Mouse (Mus musculus) heart, postnatal 10 days (tissue): ENCODE results near the gene Col3a1. TPM values are rescaled to one million over a fixed set of nuclear protein-coding genes. Genes with fewer than 3 reads are reported as not detected.

Experiments
- DNase-seq, 2 experiments: peaks; one replicate each; pipeline ENCODE4 v3.0.0; 2021
- intact Hi-C: fragments of 180-260 bp; cut with DNase I; formaldehyde crosslinking; loops from one replicate; pipeline ENCODE4 v1.15.1; 2025
- total RNA-seq, 2 experiments: library from RNA; stranded (reverse); gene quantifications; 2 replicates each; pipeline ENCODE4 v1.2.3; 2021

The Col3a1 gene
- total RNA-seq = 1,000 to 10,000 TPM; 1,780 to 1,796 TPM

DNA sequence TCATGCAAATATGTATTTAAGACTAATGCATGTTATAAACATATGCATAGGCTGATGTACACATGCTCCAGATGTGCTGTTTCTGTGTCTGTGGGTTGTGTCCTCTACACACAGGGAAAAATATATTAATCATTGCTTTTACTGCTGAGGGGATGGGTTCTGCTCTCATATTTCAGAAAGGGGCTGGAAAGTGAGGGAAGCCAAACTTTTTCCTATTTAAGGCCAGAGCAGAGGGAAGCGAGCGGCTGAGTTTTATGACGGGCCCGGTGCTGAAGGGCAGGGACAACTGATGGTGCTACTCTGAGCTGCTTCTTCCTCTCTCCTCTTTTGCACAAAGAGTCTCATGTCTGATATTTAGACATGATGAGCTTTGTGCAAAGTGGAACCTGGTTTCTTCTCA, at the start of gene Col3a1:
Col3a1 (plus strand) TSS at position 151 of the 400 bp plus-strand sequence.
- intact Hi-C loops = loop anchor here (5.0 to 10.0 kb wide), 3 partner anchors 287 to 759 kb away; partner anchors contain the start of gene Gulp1
- DNase-seq = peak; percentile 79 to 80

GRCm38 (mm10) chr1:45269421-45269820, 41.9 kb upstream of the Col3a1 start:
- intact Hi-C loops = no loop called here

DNA sequence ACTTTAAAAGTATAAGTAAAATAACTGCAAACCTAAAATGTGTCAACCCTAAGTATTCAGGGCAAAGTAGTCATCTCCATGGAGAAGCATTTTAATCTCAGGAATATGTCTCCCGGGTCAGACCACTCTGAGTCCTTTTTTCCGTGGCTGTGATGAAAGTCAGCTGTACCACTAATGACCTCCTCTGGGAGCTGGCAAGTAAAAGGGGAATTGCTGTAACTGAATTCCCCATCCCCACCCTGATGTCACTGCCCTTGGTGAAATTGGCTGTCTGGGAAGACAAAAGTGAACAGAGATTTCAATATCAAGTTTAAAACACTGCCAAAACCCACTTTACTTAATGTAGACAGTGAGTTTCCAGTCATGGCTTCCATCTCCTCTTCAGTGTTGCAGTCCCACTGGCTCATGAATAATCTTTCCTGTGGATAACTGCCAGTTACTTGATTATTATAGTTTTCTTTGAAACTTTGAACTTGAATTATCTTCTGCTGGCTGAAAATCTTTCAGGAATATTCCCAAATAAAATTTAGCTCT, 35.3 kb upstream of the Col3a1 start:
- intact Hi-C loops = no loop called here

More at GRCm38 (mm10) chr1:45269421-45269820, 41.9 kb upstream of the Col3a1 start:
- DNase-seq = no peak

DNA sequence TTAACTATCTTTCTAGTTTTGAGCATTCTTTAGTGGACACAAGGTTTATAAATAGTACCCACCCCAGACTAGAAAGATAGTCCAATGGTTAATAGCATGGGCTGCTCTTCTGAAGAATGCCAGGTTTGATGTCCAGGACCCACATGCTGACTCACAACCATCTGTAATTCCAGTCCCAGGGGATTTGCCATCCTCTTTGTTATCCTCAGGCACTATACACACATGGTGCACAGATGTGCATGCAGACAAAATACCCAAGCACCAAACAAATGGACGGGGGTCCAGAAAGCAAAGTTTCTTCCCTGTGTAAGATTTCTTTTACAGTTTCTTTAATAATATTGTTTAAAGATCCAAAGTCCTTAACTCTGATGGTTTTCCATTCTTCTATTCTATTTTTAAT, 23.4 kb upstream of the Col3a1 start:
- intact Hi-C loops = no loop called here

More for the DNA sequence above, 35.3 kb upstream of the Col3a1 start:
- DNase-seq = peak; percentile 56 to 66

DNA sequence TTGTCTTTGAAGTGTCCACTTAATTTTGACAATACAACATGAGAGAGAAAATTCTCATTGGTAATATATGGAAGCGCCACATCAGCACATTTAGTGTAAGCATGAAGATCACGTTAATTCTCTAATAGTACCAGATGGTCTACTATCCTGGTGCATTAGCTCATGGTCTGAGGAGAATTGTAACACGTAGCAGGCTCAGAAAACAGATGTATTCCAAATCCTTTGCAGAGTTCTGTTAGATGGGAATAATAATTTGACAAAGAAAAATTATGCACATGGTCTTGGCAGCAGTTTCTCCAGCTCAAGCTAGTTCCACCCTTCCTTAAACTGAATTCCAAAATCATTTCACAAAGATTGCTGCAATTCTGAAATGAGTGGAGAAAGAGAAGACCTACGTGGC, 21.3 kb upstream of the Col3a1 start:
- peak in 1 of 2 experiments; percentile 37 for DNase-seq
- intact Hi-C loops = no loop called here

More for the DNA sequence above, 23.4 kb upstream of the Col3a1 start:
- DNase-seq = no peak

DNA sequence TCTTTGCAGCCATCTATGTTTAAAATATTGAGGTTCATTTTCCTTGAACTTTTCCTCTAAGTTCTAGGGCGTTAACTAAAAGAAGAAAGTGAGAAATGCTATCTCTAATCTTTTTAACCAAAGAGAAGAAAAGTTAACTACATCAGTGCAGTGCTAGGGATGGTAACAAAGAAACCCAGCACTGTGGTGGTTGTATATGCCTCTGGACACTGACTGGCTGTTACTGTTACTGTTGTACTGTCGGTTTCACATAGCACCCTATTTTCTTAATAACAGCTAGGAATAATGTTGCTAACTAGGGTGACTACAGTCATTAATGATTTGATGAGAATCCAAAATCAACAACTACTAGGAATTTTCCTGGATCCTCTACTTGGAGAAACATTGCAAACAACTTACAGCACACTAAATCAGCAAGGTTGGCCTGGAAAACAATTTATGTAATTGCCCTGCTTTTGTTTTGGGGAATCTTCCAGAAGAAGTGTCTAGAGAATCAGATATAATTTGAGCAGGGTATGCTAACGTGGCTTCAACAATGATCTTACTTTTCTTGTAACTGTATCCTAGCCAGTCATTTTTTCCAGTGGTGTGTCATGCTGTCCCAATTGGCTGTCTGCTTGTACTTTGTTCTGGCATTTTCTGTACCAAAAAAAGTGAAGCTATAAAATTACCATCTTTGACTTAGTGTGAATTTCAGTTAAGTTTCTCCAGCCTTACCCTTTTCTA, 11.8 kb upstream of the Col3a1 start:
- intact Hi-C loops = no loop called here
- DNase-seq = no peak

DNA sequence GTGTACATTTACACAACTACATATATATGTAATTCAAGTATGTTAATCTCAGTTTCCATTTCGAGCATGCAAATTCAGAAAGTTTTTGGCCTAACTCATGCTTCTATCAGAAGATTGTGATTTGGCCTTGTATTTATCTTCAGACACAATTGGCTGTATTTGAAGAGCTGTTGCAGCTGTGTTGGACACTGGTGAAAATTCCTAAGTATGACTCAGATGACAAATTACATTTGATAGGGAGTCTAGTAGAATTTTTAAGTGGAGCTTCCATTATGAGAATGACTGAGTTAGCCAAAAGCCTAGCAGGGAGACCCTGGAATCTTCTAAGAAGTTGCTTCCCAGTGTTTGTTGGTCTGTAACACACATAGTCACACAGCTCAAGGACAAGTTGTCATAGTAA, 7.1 kb upstream of the Col3a1 start:
- DNase-seq = peak in 1 of 2 experiments; percentile 57
- intact Hi-C loops = no loop called here

GRCm38 (mm10) chr1:45309015-45309414, 2.3 kb upstream of the Col3a1 start:
- intact Hi-C loops = no loop called here
- DNase-seq = no peak

DNA sequence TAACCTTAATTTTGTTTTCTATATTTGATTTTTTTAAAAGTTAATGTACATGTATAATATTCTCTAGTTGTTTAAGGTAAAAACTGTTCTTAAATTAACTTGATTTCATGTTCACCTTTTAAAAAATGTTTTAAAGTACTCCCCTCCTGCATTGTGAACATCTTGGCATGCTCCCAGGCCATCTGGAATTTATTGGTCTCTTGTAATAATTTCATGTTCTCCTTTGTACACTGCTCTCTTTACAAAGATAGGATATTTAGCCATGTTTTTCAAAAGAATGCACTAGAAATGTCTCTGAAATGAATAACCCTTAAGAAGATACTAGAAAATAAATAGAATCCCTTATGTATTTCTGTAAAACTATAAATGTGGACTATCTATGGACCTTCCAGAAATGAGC, 624 bp downstream of the Col3a1 start:
- intact Hi-C loops = loop anchor here (5.0 to 10.0 kb wide), 3 partner anchors 287 to 760 kb away; partner anchors contain the start of gene Gulp1
- peak in 1 of 2 experiments; percentile 43 for DNase-seq

DNA sequence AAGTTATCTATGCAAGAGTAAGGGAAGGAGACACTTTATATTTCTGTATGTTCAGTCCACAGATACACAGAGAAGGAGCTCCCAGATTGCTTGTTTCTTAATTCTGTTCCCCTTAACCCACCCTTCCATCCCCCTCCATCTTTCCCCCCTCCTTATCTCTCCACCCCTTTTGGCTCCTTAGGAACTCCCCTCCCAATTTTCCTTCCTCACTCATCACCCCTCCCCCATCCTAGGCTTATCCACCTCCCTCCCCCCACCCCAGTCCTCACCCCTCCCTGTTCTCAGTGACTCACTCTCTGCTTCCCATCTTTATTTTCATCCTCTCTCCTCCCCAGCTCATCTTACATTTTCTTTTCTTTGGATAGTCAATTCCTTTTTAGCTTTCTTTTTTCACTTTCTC, 1.5 kb downstream of the Col3a1 start:
- intact Hi-C loops = loop anchor here (5.0 to 10.0 kb wide), 3 partner anchors 288 to 761 kb away; partner anchors contain the start of gene Gulp1
- peak in 1 of 2 experiments; percentile 62 for DNase-seq

- peak in 1 of 2 experiments; percentile 53 for DNase-seq
- intact Hi-C loops = loop anchor here (1.0 to 10.0 kb wide), 4 partner anchors 289 to 761 kb away; partner anchors contain the start of gene Gulp1
Measured at GRCm38 (mm10) chr1:45313696-45314295, 2.5 kb downstream of the Col3a1 start.

- DNase-seq = no peak
- intact Hi-C loops = loop anchor here (10.0 kb wide), 2 partner anchors 291 to 381 kb away; no protein-coding TSS in a partner anchor
Measured at GRCm38 (mm10) chr1:45315767-45316528, 4.6 kb downstream of the Col3a1 start.

DNA sequence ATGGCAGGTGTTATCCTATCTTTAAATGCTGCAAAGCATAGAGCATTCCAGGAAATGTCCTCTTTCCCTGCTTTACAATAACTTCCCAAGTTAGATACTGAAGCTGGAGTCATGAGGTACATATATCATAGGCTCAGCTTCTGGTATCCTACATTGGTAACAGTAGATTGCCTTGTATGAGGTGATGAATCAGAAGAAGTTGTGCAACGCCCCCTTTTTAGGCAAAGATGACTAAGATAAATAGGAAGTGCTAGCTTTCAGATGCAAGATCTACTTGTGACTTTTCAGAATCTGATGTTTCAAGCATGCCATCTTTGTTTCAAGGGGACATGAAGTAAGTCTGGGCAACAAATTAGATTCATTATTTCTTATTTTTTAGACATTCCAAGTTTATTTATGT, 6.9 kb downstream of the Col3a1 start:
- intact Hi-C loops = loop anchor here (10.0 kb wide), 2 partner anchors 293 to 383 kb away; no protein-coding TSS in a partner anchor
- no peak for DNase-seq

DNA sequence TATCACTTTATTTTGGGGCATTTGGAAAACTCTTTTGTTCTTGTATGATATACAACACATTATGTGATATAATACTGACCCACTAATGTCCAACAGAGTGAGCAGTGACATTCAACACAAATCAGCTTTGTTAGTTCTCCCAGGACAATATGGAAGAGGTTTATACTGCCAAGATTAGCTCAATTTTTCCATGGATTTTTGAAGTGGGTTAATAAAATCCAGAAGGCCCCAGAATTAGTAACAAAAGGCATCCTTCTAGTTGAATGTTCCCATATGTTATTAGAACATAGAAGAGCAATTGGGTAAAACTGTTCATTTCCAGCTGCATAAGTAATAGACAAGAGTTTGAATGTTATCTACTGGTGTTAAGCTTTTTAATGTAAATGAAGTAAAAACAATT, 9.5 kb downstream of the Col3a1 start:
- intact Hi-C loops = no loop called here
- DNase-seq = no peak

GRCm38 (mm10) chr1:45329149-45329548, 17.8 kb downstream of the Col3a1 start:
- intact Hi-C loops = no loop called here
- no peak for DNase-seq

GRCm38 (mm10) chr1:45355944-45356343, 44.6 kb downstream of the Col3a1 start:
- intact Hi-C loops = no loop called here
- peak; percentile 57 to 62 for DNase-seq

GRCm38 (mm10) chr1:45358020-45358419, 46.7 kb downstream of the Col3a1 start:
- intact Hi-C loops = no loop called here
- DNase-seq = no peak

DNA sequence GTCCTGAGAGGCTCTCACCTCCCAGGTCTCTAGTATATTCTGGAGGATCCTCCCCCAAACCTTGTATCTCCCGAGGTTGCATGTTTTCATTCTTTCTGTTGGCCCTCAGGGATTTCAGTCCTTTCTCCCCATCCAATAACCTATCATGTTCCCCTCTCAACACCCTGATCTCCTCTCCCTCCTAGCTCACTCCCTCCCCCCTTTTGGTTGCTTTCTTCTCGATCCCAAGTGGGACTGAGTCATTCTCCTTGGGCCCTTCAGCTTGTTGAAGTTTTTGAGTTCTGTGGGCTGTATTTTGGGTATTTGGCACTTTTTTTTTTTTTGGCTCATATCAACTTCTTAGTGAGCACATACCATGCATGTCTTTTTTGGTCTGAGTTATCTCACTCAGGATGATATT, 47.8 kb downstream of the Col3a1 start:
- intact Hi-C loops = no loop called here
- DNase-seq = no peak

- no peak for DNase-seq
- intact Hi-C loops = no loop called here
Measured at GRCm38 (mm10) chr1:45359673-45360072, 48.3 kb downstream of the Col3a1 start.

DNA sequence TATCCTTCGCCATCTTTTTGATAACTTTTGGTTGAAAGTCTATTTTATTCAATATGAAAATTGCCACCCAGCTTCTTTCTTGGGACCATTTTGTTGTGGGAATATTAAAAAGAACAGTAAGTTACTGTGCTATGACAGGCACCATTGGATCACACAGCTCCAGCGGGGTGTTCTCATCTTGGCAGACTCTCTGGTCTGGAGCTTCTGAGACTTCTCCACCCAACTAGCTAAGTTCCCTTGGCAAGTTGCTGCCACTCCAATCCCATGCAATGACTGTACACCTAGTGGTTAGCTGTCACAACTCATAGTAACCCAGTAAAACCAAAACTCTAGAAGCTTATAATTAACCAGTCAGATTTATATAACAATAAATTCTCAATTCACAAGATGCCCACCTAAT, 51.9 kb downstream of the Col3a1 start:
- no peak for DNase-seq
- intact Hi-C loops = no loop called here

DNA sequence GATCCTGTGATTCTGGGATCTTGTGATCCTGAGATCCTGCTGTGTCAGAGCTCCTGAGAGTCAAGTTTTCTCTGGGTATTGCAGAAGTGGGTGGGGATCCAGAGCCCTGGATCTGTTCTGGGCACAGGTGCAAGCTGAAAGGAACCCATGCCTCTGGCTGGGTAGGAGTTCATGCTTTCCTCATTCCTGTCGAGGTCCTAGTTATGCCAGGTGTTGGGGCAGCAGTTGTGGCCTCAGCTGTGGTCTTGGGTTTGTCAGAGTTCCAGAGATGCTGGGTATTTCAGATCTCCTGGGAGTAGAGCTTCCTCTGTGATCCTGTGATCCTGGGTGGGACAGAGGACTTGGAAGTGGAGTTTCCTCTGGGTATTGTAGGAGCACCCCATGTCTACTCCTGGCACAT, 54.1 kb downstream of the Col3a1 start:
- DNase-seq = no peak
- intact Hi-C loops = no loop called here
